Mouse (Mus musculus) liver, postnatal 0 days (tissue): Measurements from ENCODE around the gene Glis2.

Experiments
- CTCF ChIP-seq: sonication (generic); IDR thresholded peaks from 2 replicates; pipeline ENCODE4 v1.5.1; 2016; ENCODE audit warnings: antibody characterized with exemption, low read depth
- EP300 ChIP-seq: IDR thresholded peaks from 2 replicates; pipeline ENCODE4 v1.6.1; 2016; ENCODE audit warnings: antibody characterized with exemption, low read depth, mild to moderate bottlenecking

DNA sequence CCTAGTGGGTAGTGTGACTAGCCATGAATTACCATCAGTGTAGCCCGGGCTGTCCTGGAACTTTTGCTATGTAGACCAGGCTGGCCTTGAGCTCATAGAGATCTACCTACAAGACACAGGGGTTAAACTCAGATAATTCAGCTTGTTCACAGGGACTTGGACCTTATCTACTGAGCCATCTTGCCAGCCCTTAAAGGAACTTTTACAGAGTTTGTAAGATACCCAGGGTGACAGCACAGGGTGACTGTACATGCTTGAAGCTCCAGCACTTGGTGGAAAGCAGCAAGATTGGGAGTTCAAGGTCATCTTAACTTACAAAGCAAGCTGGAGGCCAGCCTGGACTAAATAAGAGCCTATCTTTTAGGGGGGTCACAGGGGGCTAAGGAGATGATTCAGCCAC lies 39.0 kb upstream of the Glis2 start:
- TF ChIP-seq CTCF (no peak), EP300 (no peak)
